Mouse (Mus musculus) 416B (cell line): Measurements from ENCODE around the gene Gm17535.
"Not testable (repeated sequence)": the region's sequence is repeated elsewhere in the genome, so short reads cannot be mapped to it uniquely, and the experiment has no call there.

Experiments used
- DNase-seq: peaks from one replicate; pipeline ENCODE4 v3.0.0; 2011; ENCODE audit warnings: low read depth

Gene Gm17535

GRCm38 (mm10) chr9:3024912-3025467, 9.4 kb upstream of the Gm17535 start, which contains the start of gene Gm10717:
TSS of gene Gm10717 (plus strand) at chr9:3025417.
- DNase-seq, result not testable (repeated sequence)

GRCm38 (mm10) chr9:3025653-3026052, 8.7 kb upstream of the Gm17535 start:
- DNase-seq, result not testable (repeated sequence)

- DNase-seq, result not testable (repeated sequence)
These were observed 8.3 kb upstream of the Gm17535 start for GRCm38 (mm10) chr9:3026136-3026535.

- DNase-seq, result not testable (repeated sequence)
These were observed 7.7 kb upstream of the Gm17535 start for GRCm38 (mm10) chr9:3026741-3027140.

- peak; percentile 69 for DNase-seq
These were observed 7.2 kb upstream of the Gm17535 start for GRCm38 (mm10) chr9:3027200-3027599.

- not testable (repeated sequence) for DNase-seq
These were observed 5.0 kb upstream of the Gm17535 start for GRCm38 (mm10) chr9:3029276-3030000.

GRCm38 (mm10) chr9:3030677-3031318, 3.6 kb upstream of the Gm17535 start:
- DNase-seq, result peak; percentile 91

- not testable (repeated sequence) for DNase-seq
These were observed 2.2 kb downstream of the Gm17535 start, which contains the start of gene Gm10715 for GRCm38 (mm10) chr9:3036577-3036976. TSS of gene Gm10715 (plus strand) at chr9:3036877.

- peak; percentile 21 for DNase-seq
These were observed 3.8 kb downstream of the Gm17535 start for GRCm38 (mm10) chr9:3038161-3038560.
